Mouse (Mus musculus) limb, embryonic 14.5 days (tissue): ENCODE data around the gene Zfp651. TPM values are rescaled to one million over a fixed set of nuclear protein-coding genes. Genes with fewer than 3 reads are reported as not detected.

Source experiments
- ATAC-seq: fragments of 200-750 bp; cut with Nextera tagmentation; 2 replicates; pipeline ENCODE4 v1.8.0; 2017; ENCODE audit warnings: low read depth, moderate number of reproducible peaks, moderate TSS enrichment; ENCODE audit not compliant: low FRiP score
- DNase-seq: peaks from one replicate; pipeline ENCODE4 v3.0.0-alpha.2; 2015; ENCODE audit warnings: low spot score
- H3K27ac ChIP-seq: fragments of 300-500 bp; sonication (generic); replicated peaks from 2 replicates; pipeline ENCODE4 v1.5.1; 2014; ENCODE audit warnings: low read depth, mild to moderate bottlenecking, low read length, moderate library complexity, mixed read lengths
- H3K27me3 ChIP-seq: fragments of 300-500 bp; sonication (generic); 2 replicates; pipeline ENCODE4 v1.6.1; 2014; ENCODE audit warnings: low read length, mixed read lengths; ENCODE audit not compliant: control insufficient read depth, insufficient read depth
- H3K36me3 ChIP-seq: fragments of 300-500 bp; sonication (generic); 2 replicates; pipeline ENCODE4 v1.6.1; 2014; ENCODE audit warnings: mild to moderate bottlenecking, low read length, moderate library complexity, mixed read lengths; ENCODE audit not compliant: control insufficient read depth, insufficient read depth
- H3K4me1 ChIP-seq: fragments of 300-500 bp; sonication (generic); 2 replicates; pipeline ENCODE4 v1.6.1; 2014; ENCODE audit warnings: antibody characterized with exemption, low read length, mixed read lengths; ENCODE audit not compliant: control insufficient read depth, insufficient read depth
- H3K4me2 ChIP-seq: fragments of 300-500 bp; sonication (generic); replicated peaks from 2 replicates; pipeline ENCODE4 v1.6.1; 2014; ENCODE audit warnings: low read depth, mild to moderate bottlenecking, low read length, moderate library complexity; ENCODE audit not compliant: severe bottlenecking
- H3K4me3 ChIP-seq: fragments of 300-500 bp; sonication (generic); replicated peaks from 2 replicates; pipeline ENCODE4 v1.5.1; 2014; ENCODE audit warnings: low read length
- H3K9ac ChIP-seq: fragments of 300-500 bp; sonication (generic); 2 replicates; pipeline ENCODE4 v1.6.1; 2014; ENCODE audit warnings: mild to moderate bottlenecking, low read depth, low read length, moderate library complexity; ENCODE audit not compliant: severe bottlenecking
- H3K9me3 ChIP-seq: fragments of 300-500 bp; sonication (generic); 2 replicates; pipeline ENCODE4 v1.6.1; 2016; ENCODE audit warnings: low read length; ENCODE audit not compliant: control insufficient read depth
- POLR2A ChIP-seq: fragments of 200-500 bp; IDR thresholded peaks from 2 replicates; pipeline ENCODE4 v1.8.0; 2012; ENCODE audit warnings: inconsistent platforms, mild to moderate bottlenecking, moderate library complexity, borderline replicate concordance; ENCODE audit not compliant: insufficient read depth, insufficient read length; ENCODE audit errors: extremely low read depth
- WGBS: fragments of 180-500 bp; shearing (Covaris S2); extraction: QIAGEN DNeasy Blood & Tissue Kit; methylation state at CpG from one replicate; pipeline ENCODE4 v1.1.7; 2014; 5-methylcytosine and 5-hydroxymethylcytosine counted together
- polyA plus RNA-seq, 2 experiments: library from polyadenylated mRNA; depleted of rRNA in 1 of 2; stranded (reverse) in 1 of 2; unstranded in 1 of 2; fragments of >200 nt; fragmentation: Nextera tagmentation in 1 of 2; extraction: Ambion mirVana in 1 of 2; gene quantifications; 2 replicates each; pipeline versions ENCODE4 v1.2.1 to v1.2.3; 2012 to 2014

Zfp651 gene
- polyA plus RNA-seq, 2 experiments, result 20.0 to 64.0 TPM

GRCm38 (mm10) chr9:121802747-121803146, 43.6 kb downstream of the Zfp651 start:
- no peaks in the 10 kb centered on the region for H3K9me3 ChIP-seq
- 60% methylated on average over 7 of the region's 7 CpGs for WGBS
- H3K9ac ChIP-seq, result no peak overlapping the region

GRCm38 (mm10) chr9:121807546-121807945, 48.4 kb downstream of the Zfp651 start:
- Histone ChIP-seq H3K4me3 (no peak overlapping the region), H3K27me3 (no peaks in the 10 kb centered on the region), H3K9me3 (no peaks in the 10 kb centered on the region), H3K27ac (no peak overlapping the region), H3K36me3 (no peaks in the 10 kb centered on the region), H3K9ac (no peak overlapping the region), H3K4me1 (0 out of 2 replicates have a peak, but pooled peaks cover 2% of the 10 kb centered on the region), H3K4me2 (no peak overlapping the region)
- WGBS, result 63% methylated on average over 1 of the region's 1 CpGs
- DNase-seq, result no peak
- TF ChIP-seq POLR2A, result no peak
- ATAC-seq, result no peak

More at GRCm38 (mm10) chr9:121802747-121803146, 43.6 kb downstream of the Zfp651 start:
- Histone ChIP-seq H3K4me1 (no peaks in the 10 kb centered on the region), H3K36me3 (no peaks in the 10 kb centered on the region), H3K27me3 (no peaks in the 10 kb centered on the region), H3K27ac (no peak overlapping the region), H3K4me3 (no peak overlapping the region), H3K4me2 (no peak overlapping the region)
- no peak for TF ChIP-seq POLR2A
- DNase-seq (no peak), ATAC-seq (no peak)

GRCm38 (mm10) chr9:121807947-121808346, 48.8 kb downstream of the Zfp651 start:
- ATAC-seq, result no peak
- Histone ChIP-seq H3K36me3 (no peaks in the 10 kb centered on the region), H3K4me3 (no peak overlapping the region), H3K4me2 (no peak overlapping the region), H3K9ac (no peak overlapping the region), H3K4me1 (0 out of 2 replicates have a peak, but pooled peaks cover 2% of the 10 kb centered on the region), H3K27me3 (no peaks in the 10 kb centered on the region), H3K9me3 (no peaks in the 10 kb centered on the region), H3K27ac (no peak overlapping the region)
- no peak for TF ChIP-seq POLR2A
- WGBS, result 66% methylated on average over 7 of the region's 7 CpGs
- DNase-seq, result no peak

DNA sequence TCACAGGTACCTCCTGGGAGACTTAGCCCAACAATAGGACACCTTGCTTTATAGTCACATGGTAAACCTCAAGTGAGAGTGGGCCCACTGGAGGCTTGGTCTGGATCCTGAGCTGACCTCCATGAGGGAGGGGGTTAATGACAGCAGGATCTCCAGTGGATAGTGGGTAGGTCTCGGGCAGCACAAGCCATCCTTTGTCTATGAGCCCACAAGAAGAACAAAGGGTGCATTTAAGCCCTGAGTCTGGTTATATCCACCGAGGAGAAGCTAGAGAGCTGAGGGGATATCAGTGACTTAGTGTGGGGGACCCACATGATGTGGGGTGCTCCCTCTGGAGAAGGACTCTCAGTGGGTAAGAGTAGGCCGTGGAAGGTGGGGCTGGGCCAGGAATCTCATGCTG, 49.4 kb downstream of the Zfp651 start:
- Histone ChIP-seq H3K4me1 (0 out of 2 replicates have a peak, but pooled peaks cover 2% of the 10 kb centered on the region), H3K27ac (no peak overlapping the region), H3K9me3 (no peaks in the 10 kb centered on the region), H3K36me3 (no peaks in the 10 kb centered on the region), H3K27me3 (no peaks in the 10 kb centered on the region), H3K9ac (no peak overlapping the region), H3K4me2 (no peak overlapping the region), H3K4me3 (no peak overlapping the region)
- DNase-seq, result no peak
- WGBS, result 73% methylated on average over 3 of the region's 3 CpGs
- ATAC-seq, result no peak
- TF ChIP-seq POLR2A, result no peak

- Histone ChIP-seq H3K36me3 (no peaks in the 10 kb centered on the region), H3K4me2 (no peak overlapping the region), H3K4me3 (no peak overlapping the region), H3K9me3 (no peaks in the 10 kb centered on the region), H3K4me1 (0 out of 2 replicates have a peak, but pooled peaks cover 2% of the 10 kb centered on the region), H3K27me3 (no peaks in the 10 kb centered on the region), H3K27ac (no peak overlapping the region), H3K9ac (no peak overlapping the region)
- 41% methylated on average over 15 of the region's 15 CpGs for WGBS
- no peak for ATAC-seq
- no peak for DNase-seq
- no peak for TF ChIP-seq POLR2A
Measured at GRCm38 (mm10) chr9:121810081-121810821, 51.1 kb downstream of the Zfp651 start.
